Mouse (Mus musculus) layer of hippocampus, postnatal 25 days (tissue): Measurements from ENCODE around the gene Wt1. TPM values are rescaled to one million over a fixed set of nuclear protein-coding genes. Genes with fewer than 3 reads are reported as not detected.

ENCODE experiments used
- DNase-seq, 2 experiments: peaks; one replicate each; pipeline ENCODE4 v3.0.0; 2022; ENCODE audit warnings: mixed read lengths in 2 of 2, low spot score in 1 of 2; ENCODE audit errors: extremely low spot score in 1 of 2
- total RNA-seq, 2 experiments: library from RNA; stranded (reverse); gene quantifications; 2 replicates each; pipeline ENCODE4 v1.2.3; 2021

Wt1 gene
- total RNA-seq = under 1 TPM in 1 of 2 experiments, not detected in 1; 0.16 TPM

DNA sequence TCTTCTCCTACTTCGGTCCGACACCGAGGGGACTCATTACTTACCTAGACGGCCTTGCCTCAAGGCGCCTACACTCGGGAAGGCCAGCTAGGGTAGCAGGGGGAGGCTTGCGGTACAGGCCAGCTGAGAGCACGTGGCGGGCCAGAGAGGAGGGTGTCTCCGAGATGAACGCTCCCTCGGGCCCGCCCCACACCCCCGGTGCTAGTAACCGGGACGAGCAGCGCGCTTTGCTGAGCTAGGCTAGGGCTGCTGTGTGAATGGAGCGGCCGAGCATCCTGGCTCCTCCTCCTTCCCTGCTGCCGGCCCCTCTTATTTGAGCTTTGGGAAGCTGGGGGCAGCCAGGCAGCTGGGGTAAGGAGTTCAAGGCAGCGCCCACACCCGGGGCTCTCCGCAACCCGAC, at the start of gene Wt1:
Gene Wt1 (plus strand): TSS at position 251 of the 400 bp plus-strand sequence.
- DNase-seq = no peak

DNA sequence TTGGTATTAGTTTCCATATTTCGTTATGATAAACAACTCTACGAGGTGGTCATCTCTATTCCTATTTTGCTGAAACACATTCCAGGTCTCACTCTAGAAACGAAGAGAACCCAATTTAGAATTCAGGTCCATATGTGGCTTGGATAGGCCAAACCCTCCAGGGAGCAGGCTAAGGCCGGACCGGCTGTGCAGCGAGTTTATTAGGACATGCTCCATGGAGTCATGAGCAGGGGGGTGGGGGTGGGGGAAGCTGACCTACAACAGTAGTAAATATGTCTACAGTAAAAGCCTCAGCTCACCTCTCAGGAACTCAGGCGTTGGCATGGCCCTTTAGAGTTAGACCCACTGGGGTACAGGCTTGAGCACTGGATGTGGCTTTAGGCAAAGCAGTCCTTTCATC, 49.2 kb upstream of the Wt1 start:
- DNase-seq = no peak

DNA sequence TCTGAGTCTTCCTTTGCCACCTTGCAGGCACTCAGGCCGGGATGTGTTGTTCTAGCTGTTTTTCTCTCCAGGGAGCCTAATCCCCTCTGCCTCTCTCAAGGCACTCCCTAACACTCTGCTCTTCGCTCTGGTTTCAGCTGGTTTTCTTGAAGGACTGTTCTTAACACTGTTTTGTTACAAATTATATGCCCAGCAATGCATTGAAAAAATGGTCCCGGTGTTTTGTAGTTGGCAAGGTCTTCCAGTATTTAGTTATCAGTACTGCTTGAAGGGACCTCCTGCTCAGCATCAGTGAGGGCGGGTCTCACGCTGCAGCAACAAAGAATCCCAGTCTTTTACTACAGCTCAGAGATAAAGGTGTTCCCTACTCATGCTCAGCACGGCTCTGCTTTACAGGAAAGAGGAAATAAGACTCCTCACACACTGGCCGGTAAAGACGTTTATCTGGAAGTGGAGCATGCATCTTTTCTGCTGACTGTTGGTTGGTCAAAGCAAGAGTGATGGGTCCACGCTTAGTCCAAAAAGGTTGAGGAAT, 44.0 kb upstream of the Wt1 start:
- no peak for DNase-seq

DNA sequence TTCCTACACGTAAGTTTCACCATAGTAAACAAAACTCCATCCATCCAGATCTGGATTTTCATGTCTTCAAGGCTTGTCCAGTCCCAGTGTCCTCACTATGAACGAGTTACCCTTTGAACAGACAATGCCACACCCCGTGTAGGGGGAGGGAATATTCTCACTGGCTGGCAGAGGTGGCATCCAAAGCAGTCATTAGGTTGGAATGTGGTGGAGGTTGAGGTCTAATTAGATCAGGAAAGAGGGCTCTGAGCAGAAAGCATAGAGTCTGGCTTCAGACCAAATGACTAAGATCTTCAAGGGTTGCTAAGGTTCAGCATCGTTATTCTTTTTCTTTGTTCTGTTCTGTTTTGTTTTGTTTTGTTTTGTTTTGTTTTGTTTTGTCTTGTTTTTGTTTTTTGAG, 42.3 kb upstream of the Wt1 start:
- no peak for DNase-seq

DNA sequence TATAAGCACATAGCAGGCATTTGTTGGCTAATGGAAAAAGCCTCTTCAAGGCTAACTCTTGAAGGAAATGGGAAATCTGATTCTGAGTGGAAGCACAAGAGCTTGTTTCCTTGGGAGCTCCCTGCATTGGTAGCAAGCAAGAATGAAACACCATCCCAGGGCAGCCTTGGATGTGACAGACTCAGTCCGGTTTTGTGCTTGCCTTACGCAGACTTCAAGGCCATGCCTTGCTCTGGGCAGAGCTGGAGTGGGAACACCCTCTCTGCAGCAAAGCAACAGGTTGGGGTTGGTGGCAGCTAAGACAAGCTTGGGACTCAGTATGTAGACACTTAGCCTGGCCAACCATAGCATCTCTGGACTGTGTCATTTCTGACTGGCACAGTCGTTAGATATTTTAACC, 40.2 kb upstream of the Wt1 start:
- DNase-seq = no peak

DNA sequence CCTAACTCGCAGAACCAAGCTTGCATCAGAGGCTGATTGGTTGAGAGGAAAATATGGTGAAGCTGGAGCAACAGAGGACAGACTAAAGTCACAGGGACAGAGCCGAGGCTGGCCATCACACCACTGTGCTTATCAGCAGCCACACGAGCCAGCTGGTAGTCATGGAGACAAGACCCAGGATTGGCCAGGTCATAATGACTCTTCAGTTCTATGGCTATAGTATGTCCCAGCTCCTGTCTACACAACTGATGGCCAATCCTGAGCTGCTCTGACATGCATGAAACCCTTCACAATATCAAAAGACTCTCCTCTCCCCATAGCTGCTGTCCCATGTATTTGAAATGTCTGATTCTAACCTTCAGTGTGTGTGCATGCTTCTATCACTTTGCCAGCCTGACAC, 38.3 kb upstream of the Wt1 start:
- no peak for DNase-seq

DNA sequence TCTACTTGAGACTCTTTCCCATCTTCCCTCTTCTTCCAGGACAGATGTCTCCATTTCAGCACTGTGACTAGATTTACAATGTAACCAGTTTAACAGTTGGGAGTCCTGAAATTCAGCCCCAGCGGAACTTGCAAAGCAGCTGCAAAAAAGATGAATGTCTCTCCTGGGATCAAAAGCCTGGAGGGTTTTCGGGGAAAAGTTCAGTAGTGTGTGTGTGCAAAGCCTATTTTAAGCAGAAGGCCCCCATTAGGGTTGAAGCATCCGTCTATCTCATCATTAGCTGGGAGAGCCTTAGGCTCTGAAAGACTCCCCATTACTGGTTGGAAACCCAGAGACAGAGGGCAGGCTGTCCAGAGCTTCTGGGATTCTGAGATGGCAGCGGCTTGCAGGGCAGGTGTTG, 37.2 kb upstream of the Wt1 start:
- no peak for DNase-seq

DNA sequence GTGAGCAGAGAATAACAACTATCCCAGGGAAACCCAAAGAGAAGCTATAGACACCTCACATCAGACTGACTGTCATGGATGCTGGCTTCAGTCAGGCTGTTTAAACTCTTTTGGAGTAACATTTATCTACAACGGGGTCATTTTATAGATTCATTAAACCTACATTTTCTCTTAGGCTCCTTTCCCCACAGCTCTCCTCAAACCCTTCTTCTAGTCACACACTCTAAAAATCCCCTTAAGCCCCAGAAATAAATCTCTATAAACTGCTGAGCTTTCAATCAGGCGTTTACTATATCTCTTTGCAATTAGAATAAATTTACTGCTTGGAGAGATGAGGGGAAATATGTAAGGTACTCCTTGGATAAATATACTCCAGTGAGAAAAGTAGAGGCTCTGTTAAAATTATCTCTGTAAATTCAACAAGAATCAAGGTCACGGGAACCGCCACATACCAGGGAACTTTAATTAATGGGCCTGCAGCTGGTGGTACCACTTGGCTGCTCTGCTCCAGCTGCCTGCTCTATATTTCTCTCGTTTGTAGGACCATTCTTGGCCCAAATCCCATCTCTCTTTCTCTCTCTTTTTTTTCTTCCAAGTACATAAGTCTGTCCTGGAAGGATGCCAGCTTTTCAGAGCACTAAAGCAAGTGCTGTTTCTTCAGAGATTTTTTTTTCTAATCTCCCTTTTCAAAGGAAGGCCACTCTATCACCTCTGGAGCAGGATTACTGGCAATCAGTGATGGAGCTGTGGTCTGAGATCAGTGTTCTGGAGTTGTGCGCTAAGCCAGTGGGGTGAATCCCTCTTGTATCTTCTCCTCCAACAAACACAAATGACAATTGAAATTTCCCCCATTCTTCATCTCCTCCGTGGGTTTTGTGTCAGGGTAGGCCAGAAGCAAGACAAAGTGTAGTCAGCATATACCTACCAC, 36.5 kb upstream of the Wt1 start:
- DNase-seq = no peak

DNA sequence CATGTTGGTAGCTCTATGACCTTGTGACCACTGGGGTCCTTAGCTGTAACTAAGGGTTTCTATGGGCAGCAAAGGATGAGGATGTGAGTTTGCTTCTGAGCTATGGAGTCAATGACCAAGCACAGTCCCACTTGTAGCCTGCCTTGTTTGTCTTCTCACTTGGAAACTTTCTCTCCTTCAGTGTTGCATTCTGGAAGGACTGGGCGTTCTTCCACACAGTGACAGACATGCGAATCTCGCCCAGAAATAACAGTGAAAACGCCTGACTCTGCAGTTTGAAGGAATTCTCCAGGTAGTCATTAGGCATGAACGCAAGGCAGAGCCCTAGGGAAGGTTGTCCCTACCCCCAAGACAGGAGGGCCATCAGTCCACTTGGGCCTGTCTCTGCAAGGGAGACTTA, 35.3 kb upstream of the Wt1 start:
- DNase-seq = no peak

DNA sequence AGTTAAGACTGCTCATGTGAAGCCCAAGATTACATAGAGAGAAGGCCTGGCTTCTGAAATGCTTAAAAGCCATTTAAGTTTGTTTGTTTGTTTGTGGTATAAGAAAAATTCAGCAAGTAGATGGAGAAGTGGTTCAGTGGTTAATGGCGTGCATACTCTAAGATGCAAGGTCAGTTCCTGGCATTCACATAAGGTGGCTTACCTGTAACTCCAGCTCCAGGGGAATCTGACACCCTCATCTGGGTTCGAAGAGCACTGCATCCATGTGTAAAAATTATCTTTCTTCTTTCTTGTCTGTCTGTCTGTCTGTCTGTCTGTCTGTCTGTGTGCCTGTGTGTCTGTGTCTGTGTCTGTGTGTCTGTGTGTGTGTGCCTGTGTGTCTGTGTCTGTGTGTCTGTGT, 34.6 kb upstream of the Wt1 start, which contains the start of gene Gm11060:
Gene Gm11060 (plus strand): TSS at position 301 of the 400 bp plus-strand sequence.
- DNase-seq = no peak

DNA sequence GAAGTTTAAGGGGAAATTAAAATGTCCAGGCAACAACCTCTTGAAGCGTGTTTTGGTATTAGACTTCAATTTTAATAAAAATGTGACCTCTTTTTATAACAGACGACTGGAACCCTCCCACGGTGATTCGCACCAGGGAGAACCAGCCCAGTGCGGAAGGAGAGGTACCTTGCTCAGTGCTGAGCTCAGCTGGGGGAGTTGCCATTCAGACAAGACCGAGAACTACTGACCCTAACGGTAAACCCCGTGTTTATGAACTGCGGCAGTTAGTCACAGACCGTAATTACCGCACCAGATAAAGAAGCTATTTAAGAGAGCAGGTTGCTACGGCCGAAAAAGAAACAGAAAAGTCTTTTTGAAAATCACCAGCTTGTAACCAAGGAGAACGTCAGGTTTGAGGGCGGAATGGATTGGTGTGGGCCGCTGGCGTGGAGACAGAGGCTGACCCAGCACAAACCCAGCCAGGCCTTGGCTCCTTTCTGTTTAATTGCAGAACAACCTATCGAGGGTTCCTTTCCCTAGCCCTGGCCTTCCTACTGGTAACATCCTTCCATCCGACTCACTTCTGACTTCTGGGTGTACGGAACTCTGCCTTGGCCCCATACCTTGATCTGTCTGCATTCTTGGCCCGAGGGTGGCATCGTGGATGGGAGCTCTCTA, 28.9 kb upstream of the Wt1 start:
- DNase-seq = no peak

DNA sequence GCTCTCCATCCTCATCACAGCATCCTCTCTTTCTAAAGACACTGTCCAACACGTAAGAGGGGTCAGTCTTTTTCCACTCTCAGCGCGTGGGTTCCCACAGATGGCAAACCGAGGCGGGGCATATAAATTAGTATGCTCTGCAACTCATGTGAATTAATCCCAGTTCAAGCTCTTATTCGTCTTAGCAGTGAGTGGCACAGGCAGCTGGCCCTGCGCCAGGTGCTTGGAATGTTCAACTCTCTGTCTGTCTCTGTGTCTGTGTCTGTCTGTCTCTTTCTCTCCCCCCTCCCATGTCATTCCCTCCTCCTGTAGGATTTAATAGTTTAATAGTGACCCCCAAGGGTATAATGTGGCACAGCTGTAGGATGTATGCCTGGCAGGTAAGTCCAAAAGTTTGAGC, 26.9 kb upstream of the Wt1 start:
- no peak for DNase-seq

DNA sequence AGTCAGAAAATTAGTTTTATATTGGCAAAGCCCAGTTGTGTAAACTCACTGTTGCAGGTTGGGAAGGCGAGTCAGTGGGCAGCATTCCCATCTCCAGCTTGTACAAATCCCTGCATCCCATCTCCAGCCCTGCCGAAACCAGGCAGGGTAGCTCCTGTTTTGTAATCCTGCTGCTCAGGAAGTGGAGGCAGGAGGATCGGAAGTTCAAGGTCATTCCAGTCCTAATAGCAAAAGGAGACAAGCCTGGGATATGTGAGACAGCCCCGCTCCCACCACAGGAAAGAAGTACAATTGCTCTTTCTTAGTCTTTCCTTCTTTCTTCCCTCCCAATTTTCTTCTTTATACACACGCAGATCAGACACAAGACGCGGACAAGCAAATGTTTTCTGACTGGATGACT, 25.8 kb upstream of the Wt1 start:
- DNase-seq = no peak

DNA sequence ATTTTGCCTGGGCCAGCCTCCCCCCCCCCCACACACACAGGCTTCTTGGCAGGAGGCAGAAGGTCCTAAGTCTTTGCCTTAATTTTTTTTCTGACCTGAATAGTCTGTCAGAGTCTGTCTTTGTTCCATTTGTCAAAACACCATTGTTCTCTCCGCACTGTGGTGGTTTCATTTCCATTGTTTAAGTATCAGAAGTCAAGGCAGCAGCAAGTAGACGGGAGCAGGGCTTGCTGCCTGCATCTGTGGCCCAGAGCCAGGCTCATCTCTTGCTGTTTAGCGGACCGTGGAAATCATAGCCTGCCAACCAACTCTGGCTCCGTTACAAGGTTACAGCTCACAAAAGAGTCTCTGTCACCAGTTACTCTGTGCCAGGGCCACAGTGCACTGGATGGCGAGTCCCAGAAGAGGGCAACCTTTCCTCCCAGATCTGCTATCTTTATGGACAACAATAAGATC, 17.6 kb upstream of the Wt1 start:
- peak in 1 of 2 experiments; percentile 57 for DNase-seq

DNA sequence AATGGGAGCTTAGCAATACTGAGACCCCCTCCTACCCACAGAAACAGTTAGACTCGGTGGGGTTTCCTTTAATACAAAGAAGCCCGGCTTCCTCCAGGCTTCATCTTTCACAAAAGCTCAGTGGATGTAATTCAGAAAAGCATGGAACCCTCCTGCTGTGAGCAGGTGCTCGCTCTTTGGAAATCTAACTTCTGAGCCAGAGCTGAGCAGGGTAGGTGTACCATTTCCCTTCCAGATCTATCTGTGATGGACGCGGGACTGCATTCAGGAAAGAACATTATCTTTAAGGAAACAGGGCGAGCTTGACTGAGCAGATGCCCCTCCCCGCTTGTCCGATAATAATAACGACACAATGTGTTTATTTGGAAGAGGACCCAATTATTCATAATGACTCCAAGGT, 12.3 kb upstream of the Wt1 start:
- no peak for DNase-seq

DNA sequence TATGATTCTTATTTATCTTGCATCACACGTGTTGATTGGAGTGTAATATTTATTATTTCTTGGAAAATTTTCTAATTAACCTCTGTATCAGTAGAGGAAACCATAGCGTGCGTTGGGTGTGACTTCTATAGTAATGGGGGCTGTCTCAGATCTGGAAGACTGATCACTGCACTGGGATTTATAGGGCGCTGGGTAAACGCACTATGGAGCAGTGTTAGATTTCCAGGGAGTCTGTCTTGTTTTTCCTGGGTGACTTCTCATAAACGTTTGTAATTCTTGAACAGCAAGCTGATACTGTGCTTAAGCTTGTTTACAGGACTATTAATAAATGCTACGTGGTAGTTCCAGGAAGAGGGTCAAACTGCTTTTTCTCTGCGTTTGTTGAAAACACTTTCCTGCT, 8.7 kb upstream of the Wt1 start:
- DNase-seq = no peak

DNA sequence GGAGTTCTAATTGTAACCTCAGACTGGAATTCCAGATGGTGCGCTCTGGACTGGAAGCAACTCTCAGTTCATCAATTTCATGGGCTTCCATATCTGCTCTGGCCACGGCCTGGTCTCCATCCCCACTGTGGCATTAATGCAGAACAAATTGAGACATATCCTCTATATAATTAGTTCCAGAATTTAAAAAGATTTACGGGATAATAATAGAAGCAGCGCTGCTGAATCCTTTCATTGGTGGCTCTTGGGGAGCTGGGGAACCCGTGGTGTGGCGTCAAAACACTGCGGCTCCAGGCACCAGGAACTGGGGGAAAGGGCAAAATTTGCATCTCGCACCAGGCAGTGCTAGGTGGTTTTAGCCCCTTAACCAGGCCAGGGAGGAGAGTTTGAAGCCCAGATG, 4.1 kb upstream of the Wt1 start:
- DNase-seq = no peak

DNA sequence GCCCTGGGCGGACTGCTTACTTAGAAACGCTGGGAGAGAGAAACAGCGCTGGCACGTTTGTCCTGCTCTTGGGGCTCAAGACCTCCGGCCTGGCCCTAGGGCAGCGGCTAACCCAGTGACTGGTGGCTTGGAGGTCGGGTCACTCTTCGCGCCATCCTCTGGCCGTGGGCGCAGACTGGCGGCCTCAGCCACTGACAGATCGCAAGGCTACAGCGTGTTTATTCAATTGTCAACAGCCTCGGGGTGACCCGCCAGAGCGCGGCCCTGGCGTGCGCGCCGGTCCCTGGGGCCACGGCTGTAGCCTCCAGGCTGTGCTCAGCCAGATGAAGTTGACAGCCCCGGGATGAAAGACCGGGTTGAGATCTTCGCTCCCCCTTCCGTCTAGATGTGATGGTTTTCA, 3.4 kb upstream of the Wt1 start:
- DNase-seq = no peak

DNA sequence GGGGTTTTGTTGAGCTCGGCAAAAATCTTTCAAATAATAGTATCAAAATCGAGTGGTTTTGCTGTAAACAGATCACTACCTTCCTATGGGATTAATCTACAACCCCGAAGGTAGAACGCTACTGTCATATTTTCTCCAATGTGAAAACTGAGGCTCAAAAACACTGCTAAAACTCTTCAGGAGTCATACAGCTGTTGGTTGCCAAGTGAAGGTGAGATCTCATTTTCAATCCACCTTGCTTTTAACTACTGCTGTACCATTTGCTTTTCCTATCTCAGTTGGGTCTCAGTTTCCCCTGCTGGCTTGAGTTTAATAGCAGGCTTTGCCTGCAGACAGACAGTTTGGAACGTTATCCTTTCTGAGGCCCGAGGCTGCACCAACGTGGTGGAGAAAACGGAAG, 2.9 kb upstream of the Wt1 start:
- DNase-seq = no peak

DNA sequence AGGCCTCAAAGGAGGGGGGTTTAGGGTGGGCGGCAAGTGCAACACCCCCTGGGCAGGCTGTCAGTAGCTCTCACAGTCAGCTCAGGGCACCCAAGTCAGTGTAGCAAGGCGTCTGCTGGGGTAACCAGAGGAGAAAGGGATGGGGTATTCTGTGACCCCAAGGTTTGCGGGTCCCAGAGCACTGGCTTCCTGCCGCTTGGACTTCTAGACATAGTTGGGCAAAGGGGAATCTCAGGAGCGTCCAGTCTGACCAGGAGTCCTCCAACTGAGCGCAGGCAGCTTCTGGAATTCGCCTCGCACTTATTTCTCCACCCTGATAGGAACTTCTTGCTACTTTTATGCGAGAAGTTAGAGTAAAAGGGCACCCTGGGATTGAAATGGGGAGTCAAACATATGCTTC, 2.4 kb upstream of the Wt1 start:
- no peak for DNase-seq

DNA sequence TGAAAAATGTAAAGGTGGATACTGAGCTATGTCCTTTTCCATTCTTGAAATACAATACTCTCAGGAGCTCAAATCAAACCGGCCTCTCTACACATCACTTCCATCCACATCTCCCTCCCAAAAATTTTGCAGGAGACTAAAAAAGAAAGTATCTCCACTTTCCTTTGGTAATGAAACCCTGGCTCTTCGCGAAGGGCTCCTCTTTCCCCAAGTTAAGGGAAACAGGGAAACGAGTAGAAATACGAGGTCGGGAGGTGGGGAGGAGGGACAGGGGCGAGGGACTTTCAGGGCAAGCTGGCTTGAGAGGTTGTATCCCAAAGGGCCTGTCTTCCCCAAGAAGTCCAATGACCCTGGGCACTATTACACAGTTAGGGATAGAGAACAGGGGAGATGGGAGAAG, 1.9 kb upstream of the Wt1 start:
- DNase-seq = no peak

DNA sequence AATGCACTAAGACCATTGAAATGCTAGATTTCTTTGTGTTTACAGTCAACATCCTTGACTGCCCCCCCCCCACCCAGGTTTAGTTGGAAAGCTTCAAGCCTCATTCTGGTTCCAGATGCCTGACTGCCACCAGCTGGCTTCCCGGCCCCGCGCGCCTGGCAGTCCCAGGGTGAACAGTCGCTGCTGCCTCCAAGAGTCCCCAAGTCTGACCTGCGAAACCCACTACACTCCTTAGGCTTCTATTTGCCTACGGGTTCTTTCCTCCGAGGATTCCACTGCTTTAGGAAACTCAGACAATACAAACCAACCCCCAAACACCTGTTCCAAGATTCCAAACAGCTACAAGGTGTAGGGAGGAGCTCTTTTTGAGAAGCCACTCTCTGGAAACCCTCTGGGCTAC, 1.1 kb upstream of the Wt1 start:
- no peak for DNase-seq
